Mouse (Mus musculus) embryo, embryonic 10 days (tissue): ENCODE measurements around the gene Kmt2d.
"Not testable (repeated sequence)": the region's sequence is repeated elsewhere in the genome, so short reads cannot be mapped to it uniquely, and the experiment has no call there.

ENCODE experiments used
- DNase-seq: peaks from one replicate; pipeline ENCODE4 v3.0.0-alpha.2; 2015; ENCODE audit warnings: low spot score

Gene Kmt2d

DNA sequence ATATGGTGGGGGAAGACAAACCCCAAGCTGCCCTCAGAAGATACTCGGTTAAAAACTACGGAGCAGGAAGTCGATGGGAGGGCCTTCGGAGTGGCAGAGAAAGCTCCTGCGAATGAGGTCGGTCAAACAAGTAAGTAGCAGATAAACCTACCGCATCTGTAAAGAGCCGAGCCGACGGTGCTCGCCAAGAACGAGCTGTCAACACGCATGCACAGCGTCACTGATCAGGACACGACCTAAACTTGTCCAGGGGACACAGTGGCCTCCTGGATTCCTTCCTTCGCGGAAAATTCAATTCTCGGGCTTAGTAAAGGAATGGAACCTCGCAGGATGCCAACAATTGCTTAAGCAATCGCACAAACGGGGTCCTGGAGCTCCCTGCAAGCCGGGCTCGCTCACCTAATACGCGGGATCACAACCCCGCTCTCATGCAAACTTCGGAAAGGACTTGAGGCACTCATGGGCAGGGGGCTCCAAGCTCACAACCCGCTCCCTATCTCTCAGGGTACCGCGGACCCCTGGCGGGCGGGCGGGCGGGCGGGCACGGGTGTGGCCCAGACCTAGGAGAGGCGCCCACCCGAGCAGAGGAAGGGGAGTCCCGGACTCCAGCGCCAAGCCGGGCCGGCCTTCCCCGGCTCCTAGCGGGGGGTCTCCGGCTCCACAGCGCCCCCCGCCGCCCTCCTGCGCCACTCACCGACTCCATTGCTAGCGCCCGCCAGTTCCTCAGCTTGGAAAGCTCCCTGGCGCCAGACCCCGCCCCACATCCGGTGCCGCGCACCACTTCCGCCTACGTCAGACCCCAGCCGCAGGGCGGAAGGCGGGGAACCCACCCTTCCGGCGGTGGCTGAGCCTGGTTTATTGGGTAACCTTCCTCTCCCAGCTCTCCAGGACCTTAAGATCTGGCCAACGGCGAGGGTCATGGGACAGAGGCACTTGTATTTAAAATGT is 40.0 kb downstream of the Kmt2d start, which contains the start of gene Prkag1:
Gene Prkag1, minus strand, starts transcription at position 786 of the 948 bp plus-strand sequence.
- DNase-seq = peak; percentile 97

DNA sequence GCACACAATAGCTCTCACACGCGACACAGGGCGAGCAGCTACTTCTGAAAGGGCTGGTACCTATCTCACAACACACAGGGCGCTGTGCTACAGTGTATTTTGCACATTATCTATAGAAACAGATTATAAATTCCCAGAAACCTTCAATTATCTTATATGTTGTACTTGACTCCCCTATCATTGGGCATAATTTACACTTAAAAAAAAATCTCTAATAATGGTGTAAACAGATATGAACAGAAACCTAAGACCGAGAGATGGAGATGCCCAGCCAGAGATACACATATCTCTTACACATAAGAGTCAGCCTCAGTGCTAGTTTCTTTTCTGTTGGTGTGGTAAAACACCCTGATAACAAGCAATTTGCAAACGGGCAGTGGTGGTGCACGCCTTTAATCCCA is 43.4 kb downstream of the Kmt2d start:
- no peak for DNase-seq

DNA sequence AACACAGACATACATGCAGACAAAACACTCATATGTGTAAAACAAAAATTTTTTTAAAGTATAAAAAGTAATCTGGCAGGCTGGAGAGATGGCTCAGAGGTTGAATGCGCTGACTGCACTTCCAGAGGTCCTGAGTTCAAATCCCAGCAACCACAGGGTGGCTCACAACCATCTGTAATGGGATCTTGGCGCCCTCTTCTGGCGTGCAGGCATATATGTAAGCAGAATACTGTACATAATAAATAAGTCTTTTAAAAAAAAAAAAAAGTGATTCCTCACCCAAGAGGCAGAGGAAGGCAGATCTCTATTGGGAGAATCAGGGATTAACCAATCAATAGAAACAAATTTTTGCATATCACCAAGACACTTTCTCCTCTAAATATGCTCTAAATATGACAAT is 47.6 kb downstream of the Kmt2d start:
- DNase-seq = no peak

DNA sequence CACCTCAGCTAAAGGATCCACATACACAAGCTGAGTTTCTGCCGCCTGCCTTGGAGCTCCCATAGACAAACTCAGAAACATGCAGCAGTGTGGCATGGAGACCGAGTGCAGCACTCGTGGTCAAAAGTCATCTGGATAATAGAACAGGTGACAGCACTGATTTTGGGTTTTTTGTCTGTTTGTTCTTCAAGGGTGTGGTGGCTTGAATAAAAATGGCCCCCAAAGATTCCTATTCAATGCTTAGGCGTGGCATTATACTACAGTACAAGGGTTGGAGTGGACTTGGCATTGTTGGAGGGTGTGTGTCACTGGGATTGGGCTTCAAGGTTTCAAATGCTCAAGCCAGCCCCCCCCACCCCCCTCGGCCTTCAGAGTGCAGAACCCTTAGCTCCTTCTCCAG is 48.9 kb downstream of the Kmt2d start:
- no peak for DNase-seq

DNA sequence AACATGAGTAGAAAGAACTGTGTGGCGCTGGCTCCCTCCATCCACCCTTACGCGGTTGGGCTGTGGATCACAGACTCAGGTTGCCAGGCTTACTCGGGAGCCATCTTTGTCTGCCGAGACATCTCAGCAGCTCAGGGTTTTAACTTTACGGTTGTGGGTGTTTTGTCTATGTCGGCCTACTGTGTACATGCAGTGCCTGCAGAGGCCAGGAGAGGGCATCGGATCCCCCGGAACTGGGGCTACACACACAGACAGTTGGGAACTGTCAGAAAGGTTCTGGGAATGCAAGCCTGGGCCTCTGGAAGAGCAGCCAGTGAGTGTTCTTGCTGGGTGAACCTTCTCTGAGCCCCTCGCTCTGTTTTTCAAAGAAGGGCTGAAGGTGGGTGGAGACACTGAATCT is 49.6 kb downstream of the Kmt2d start:
- DNase-seq = no peak

DNA sequence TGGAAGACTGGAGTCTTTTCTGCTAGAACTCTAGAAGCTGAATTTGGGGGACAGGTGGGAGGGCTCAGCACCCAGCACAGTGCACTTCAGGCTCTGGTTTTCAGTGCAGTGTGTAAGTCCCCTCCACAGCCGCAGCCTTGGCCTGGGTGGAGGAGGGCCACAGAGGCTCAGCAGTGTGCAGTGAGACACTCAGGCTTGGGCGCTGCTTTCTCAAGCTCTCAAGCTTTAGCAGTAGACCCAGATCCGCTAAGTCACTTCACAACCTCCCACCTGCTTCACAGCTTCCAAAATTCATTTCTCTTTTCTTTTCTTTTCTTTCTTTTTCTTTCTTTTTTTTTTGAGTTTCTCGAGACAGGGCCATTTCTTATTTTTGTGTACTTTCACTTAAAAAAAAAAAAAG is 50.1 kb downstream of the Kmt2d start:
- no peak for DNase-seq

DNA sequence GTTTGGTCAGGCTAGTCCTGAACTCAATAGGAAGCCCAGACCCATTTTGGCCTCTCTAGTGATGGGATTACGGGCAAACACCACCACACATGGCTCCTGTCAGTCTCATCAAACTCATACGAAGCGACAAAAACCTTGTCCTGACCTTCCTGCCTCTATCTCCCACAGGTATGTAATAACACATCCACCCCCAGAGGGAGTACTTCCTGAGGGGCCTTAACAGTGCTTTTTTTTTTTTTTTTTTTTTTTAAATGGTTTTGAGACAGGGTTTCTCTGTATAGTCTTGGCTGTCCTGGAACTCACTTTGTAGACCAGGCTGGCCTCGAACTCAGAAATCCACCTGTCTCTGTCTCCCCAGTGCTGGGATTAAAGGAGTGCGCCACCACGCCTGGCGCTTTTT is 52.8 kb downstream of the Kmt2d start:
- no peak for DNase-seq

DNA sequence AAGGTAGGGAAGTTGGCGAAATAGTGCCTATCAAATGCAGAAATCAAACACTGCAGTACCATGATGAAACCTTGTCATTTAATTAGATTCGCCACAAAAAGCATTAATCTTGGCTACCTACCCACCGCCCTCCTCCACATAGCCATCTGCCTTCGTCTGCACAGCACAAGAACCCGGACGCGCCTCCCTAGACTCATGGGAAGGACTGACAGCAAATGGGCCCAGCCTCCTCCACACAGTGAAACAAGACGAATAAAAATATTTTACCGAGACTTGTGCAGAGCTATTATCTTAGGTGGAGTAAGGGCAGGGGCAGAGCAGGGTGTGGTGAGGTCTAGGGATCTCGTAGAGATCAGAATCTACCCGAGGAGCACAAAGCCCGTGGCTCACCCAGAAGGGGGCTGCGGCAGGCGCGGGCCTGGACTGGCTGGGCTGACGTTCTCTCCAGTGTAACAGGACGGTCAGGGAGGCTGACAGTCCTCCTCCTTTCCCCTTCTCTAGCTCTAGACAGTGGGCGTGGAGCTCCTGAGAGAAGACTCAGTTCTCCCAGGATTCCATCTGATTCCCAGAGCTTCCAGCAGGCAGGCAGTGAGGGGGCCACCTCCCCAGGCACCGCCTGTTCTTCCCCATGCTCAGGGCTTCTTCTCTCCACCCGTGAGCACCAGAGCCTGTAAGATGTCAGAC is 58.1 kb downstream of the Kmt2d start:
- no peak for DNase-seq

DNA sequence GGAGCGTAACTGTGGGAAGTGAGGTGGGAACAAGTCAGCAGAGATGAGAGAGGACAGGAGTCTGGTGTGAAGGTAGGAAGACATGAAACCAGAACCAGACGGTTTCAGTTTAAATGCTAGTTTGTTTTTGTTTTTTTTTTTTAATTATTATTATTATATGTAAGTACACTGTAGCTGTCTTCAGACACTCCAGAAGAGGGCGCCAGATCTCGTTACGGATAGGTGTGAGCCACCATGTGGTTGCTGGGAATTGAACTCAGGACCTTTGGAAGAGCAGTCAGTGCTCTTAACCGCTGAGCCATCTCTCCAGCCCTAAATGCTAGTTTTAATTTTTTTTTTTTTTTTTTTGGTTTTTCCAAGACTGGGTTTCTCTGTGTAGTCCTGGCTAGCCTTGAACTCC is 60.8 kb downstream of the Kmt2d start:
- not testable (repeated sequence) for DNase-seq

DNA sequence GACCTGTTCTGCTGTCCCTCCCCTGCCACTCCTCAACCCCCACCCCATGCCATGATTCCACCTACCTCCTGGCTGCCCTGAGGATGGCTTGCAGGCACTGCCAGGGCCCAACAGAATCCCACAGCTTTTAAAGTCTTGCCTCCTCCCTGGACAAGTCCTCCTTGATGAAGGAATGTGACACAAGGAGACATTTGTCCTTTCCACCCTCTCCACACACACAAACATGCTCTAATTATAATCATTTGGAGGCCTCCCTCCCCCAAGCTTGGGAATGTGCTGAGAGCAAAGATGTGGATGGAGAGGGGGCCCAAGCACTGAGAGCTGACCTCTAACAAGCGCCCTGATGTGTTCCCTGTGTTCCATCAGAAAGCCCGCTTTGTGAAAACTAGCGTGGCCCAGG is 61.6 kb downstream of the Kmt2d start, which contains the start of gene Ddn:
Gene Ddn, minus strand, starts transcription at position 101 of the 400 bp plus-strand sequence.
- no peak for DNase-seq

DNA sequence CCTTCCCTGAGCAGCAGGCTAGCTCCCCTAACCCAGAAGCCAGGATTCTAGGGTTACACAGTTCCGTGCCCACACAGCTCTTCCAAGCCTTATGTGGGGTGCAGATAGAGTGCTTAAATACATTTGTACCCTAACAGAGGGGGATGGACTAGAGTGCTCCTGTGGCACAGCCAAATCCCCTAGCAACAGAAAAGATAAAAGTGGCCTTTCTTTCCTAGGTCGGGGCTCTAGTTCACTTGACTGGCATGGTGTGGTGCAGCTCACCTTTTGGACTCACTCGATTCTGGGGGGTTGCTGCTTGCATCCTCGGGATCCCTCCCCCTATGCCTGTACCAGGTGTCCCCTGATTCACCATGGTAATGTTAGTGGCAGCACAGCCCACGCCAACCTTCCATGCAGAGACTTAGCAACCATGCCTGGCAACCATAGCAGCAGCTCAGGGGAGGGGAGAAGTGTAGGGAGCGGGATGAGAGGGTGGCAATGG is 62.3 kb downstream of the Kmt2d start:
- DNase-seq = no peak

DNA sequence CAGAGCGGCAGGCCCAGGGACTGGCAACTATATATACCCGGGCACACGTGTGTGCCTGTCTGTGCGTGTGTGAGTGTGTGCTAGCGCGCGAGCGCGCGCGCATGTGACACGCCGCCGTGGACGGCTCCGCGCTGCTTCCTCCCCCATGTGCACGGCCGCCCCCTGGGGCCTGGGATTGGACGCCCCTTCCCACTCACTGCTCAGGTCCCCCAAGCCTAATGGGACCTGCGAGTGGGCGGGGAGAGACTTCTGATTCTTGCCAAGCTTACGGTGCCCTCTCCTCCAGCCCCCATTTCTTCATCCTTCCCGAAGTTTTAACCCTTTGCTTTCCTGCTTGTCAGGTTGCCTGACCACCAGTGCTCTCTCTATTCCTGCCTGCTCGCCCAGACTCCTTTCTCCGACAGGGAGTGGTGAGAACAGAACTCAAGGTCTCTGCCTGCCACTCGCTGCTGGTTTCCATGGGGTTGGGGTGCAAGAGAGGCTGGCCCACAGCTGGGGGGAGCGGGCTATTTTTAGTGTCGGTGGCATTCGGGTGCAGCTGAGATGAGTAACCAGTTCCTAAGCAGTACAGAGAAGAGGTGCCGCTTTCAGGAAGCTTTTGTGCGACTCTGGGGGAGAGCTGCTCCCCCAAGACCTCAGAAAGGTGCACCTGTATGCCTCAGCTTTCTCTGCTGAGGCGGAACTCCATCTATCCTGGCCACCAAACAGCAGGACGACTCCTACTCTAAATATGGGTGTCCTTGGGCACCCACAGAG is 62.9 kb downstream of the Kmt2d start:
- DNase-seq = peak; percentile 35

DNA sequence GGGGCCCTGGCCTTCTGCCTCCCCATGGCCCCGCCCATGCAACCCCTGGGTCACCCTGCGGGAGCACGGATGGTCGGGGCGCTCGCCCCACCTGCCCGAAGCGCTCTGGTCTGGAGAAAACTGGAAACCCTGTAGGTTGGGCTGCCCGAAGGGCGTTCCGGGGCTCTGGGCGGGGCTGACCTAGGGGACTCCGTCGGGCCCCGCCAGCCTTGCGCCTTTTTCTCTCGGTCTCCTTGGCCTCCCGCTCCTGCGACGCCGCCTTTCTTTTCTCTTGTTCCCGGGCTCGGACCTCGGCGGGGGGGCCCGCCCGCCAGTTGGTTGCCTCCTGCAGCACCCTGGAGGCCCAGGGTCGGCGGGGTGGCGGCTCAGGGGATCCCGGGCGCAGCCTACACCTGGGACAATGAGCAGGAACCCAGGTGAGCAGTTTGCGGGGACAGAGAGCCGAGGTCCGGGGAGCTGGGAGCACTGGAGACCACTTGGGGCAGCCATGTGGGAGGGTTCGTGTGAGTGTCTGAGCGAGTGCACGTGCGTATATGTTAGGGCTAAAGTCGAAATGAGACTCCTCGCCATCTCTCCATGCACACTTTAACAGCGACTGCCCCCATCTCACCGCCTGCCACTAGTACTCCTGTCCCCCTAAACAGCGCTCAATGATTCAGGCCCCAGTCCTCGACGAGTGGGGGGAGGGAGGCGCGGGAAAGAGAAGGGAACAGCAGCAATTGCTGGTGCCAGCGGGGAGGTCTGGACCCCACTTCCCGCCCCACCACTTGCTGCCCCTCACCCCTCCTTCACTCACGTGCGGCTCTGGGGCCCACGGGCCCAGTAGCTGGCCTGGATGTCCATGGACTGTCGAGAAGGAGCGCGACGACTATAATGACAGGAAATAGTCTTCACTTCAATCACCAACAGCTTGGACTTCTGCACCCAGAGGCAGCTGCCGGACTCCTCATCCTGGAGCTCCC is 63.9 kb downstream of the Kmt2d start:
- DNase-seq = peak; percentile 33

DNA sequence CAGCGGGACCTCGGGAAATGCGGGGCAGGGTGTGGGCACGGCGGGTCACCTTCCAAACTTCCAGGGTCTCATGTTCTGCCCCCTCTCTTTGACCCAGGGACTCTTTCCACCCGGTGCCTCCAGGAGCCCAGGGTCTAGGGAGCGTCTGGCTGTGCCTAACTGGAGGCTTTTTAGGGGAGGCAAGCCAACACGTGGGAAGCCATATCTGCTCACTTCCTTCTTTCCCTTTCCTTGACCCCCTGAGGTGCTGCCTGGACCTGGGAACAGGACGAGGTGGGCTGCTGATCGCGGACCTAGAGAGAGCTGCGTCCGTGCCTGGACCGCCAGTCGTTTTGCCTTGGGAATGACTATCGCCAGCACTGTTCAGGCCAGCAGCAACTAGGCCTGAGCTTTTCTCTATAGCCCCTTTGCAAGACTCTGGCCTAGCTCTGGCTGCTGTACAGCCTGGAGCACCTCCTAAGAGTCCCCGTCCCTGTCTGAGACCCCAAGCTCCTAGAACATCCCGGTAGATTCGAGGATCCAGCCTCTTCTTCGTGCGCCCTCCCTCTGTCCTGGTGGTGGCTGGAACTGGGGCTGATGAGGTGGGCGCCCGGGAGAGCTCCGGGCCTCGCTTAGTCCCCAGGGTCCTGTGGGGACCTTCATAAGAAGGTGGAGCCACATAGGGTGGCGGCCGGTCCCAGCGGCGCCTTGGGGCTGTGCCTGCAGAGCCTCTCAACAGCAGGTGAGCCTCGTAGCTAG is 64.8 kb downstream of the Kmt2d start:
- DNase-seq = peak; percentile 39

DNA sequence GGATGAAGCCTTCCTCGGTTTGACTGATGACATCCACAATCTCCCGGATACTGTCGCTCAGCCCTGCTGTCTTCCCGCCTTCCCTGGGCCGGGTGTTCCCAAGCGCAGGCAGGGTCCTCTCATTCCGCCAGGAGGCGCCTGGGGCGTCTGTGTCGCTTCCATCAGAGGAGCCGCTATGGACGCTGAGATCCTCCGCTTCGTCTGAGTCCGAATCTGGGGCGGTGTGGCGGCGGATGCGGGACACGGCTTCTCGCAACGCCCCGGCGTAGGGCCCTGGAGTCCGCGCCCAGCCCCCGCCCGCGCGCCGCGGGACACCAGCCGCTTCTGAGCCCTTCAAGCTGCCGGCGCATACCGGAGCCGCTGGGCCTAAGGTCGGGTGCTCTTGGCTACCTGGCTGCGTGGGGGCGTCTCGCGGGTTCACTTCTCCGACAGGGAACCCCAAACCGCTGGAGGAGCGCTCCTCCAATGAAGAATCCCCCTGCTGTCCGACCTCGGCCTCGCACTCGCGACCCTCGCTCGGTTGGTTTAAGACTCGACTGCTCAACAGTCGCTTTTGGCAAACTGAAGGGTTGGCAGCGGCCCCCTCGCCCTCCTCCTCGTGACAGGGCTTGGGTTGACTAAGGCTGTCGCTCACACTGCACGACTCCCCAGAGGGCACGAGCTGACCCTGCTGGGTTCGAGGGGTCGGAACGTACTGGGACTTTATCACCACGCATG is 65.5 kb downstream of the Kmt2d start:
- DNase-seq = peak; percentile 85

DNA sequence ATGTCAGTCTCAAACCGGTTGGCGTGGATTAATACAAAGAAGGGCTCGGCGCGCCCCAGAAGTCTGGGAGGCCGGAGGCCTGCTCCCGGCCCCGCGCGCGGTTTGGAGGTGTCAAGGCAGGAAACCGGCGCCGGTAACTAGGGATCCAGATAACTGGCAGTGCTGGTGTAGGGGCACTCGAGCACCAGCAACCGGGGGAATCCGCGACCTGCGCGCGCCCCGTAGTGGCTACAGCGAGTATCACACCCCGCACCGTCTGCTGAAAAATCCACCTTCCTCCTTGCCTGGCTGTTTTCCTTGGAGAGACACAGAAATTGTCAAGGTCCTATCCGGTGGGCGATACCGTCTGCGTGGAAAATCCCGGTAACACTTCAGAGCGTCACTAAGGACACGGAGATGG is 67.0 kb downstream of the Kmt2d start:
- peak; percentile 88 for DNase-seq

DNA sequence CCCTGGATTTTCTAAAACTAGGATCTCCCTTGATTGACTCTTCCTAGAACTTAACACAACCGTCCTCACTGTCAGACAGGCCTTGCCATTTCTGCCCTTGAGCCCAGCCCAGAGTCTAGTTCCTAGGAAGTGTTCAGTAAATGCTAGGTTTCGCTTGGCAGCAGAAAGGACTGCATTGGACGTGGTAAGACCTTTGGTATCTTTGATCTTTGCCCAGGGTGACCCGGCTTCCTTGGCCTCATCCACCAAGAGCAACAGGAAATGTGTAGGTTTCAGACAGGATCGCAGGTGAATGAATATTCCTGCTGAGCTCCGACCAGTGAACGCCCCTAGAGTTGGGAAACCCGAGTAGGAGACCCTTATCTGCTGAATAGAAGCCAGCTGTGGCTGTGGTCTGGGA is 68.1 kb downstream of the Kmt2d start:
- no peak for DNase-seq

DNA sequence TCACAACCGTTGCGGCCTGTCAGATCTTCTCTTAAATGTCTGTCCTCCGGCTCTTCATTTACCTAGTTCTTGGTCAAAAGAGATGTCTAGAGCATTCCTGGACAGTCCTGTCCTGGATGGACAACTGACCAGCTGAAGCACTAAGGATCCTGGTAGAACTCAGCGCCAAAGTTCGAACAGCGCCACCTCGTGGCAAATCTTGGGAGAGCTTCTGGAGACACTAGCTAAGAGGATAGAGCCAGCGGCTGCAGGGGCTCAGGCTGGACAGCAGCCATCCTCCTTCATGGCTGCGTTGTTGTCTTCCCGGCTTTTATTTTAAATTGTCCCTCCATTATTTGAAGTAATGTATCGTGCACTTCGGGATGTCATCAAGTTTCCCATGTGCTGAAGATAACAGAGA is 71.6 kb downstream of the Kmt2d start:
- DNase-seq = peak; percentile 93

DNA sequence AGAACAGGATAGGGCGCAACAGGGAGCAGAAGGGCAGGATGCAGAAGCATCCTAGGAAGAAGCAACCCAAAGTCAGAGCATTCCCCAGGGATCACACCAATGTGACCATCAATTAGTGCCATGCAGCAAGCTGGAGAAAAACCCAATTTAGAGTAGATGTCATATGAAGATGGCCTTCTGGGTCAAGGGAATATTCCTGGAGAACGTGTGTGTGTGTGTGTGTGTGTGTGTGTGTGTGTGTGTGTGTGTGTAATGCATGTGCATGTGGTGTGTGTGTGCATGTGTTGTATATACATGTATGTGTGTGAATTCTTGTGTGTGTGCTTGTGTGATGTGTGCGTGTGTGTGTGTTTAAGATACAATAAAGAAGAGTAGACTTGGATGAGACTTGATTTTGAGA is 72.1 kb downstream of the Kmt2d start:
- no peak for DNase-seq
